Mouse (Mus musculus) right cerebral cortex, postnatal 25 days (tissue): ENCODE results near the gene Mink1.
"Not testable (repeated sequence)": the region's sequence is repeated elsewhere in the genome, so short reads cannot be mapped to it uniquely, and the experiment has no call there.

Source experiments
- DNase-seq: peaks from one replicate; pipeline ENCODE4 v3.0.0; 2022

Mink1 gene

GRCm38 (mm10) chr11:70562287-70562994 lies at the start of gene Mink1:
Gene Mink1, plus strand, starts transcription at chr11:70562881.
- DNase-seq, result peak; percentile 91

DNA sequence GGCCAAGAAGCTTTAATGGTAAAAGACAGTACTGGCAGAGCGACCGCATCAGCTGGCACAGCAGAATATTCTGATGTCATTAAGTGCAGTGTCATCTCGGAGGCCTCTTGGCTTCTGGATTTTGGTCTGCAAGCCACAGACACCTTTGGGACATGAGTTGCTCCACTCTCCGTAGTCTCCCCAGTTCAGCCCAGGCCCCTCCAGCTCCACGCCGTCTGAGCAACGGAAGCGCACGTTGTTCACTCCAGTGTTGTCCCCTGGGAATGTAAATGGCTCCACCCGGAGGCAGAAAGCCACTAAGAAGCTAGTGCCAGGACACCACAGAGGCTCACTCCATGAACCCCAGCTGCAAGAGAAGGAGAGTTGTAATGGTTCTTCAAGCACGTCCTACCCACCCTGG lies 49.2 kb upstream of the Mink1 start:
- DNase-seq, result no peak

DNA sequence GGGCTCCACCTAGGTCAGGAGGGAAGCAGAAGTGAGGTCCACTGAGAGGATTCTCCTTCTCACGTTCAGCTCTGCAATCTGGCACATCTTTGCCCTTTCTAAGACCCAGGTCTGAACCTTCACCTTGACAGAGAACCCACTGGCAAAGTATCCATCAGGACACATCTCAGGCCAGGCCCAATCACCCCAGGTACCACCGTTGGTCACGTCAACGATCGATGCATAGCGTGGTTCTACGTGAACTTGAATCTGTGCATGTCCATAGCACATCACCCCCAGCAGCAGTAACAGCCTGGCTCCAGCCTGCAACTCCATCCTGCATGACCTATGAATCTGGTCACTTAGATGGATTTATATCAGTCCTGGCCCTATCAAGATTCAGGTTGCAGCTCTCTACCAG lies 48.4 kb upstream of the Mink1 start, which contains the start of gene Vmo1:
TSS of gene Vmo1 (minus strand) at position 329 of the 400 bp plus-strand sequence.
- no peak for DNase-seq

DNA sequence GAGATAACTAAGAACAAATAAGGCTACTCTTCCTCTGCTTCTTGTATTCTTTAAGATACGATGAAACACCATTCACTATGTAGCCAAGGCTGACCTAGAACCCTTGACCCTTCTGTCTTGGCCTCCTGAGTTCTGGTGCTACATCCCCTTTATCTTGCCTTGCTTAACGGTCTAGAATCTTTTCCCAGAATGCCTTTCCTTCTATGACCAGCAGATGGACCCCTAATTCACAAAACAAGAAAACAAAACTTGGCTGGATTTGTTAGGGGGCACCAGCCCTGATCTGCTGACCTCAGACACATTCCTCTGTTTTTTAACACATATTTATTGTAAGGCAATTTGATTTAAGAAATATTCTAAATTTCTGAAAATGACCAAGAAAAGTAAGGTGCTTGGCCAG lies 46.3 kb upstream of the Mink1 start:
- no peak for DNase-seq

- DNase-seq, result no peak
Observed at GRCm38 (mm10) chr11:70518436-70518835, 44.2 kb upstream of the Mink1 start.

GRCm38 (mm10) chr11:70518923-70519322 lies 43.8 kb upstream of the Mink1 start, which contains the start of gene Gltpd2:
Gene Gltpd2, plus strand, starts transcription at chr11:70519196.
- no peak for DNase-seq

GRCm38 (mm10) chr11:70520178-70520769 lies 42.4 kb upstream of the Mink1 start:
- DNase-seq, result no peak

DNA sequence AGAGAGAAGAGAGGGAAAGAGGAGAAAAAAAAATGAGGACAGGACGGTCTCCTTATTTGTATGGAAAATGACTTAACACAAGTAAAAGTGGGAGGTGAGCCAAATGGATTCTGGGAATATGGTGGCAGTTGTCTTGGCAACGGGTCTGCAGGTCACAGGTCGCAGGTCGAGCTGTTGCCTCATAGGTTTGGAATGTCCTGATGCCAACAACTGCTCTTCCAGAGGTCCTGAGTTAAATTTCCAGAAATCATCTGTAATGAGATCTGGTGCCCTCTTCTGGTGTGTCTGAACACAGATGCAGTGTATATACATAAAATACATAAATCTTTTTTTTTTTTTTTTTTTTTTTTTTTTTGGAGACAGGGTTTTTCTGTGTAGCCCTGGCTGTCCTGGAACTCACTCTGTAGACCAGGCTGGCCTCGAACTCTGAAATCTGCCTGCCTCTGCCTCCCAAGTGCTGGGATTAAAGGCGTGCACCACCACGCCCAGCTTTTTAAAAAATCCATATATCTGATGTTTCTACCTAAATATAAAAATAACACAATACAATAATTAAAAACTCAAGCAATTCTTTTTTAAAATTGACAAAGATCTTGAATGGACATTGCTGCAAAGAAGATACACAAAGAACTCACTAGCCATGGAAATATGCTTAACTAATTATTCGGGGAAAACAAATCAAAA lies 39.2 kb upstream of the Mink1 start:
- not testable (repeated sequence) for DNase-seq

- DNase-seq, result no peak
Observed at GRCm38 (mm10) chr11:70524782-70525181, 37.9 kb upstream of the Mink1 start.

GRCm38 (mm10) chr11:70525184-70525678 lies 37.5 kb upstream of the Mink1 start, which contains the start of gene Psmb6:
Gene Psmb6, plus strand, starts transcription at chr11:70525367.
- peak; percentile 93 for DNase-seq

GRCm38 (mm10) chr11:70525726-70526125 lies 37.0 kb upstream of the Mink1 start:
- DNase-seq, result no peak

GRCm38 (mm10) chr11:70526211-70526610 lies 36.5 kb upstream of the Mink1 start:
- no peak for DNase-seq

DNA sequence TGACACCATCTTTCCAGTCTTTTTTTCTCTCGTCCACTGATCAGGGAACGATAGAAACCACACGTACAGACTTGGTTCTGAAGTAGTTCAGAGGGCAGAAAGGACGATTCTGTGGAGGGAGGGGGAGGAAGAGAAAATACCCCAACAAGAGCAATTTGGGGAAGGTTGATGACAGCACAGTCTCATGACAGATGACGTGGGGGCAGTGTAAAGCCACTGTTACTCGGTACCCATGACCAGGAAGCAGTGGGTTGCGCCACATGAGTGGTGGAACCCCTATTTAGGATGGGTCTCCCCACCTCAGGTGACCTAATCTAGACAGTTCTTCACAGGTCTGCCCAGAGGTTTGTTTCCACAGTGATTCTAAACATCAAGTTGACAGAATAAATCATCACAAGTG lies 34.1 kb upstream of the Mink1 start:
- DNase-seq, result no peak

- not testable (repeated sequence) for DNase-seq
Observed at GRCm38 (mm10) chr11:70531065-70531464, 31.6 kb upstream of the Mink1 start.

- no peak for DNase-seq
Observed at GRCm38 (mm10) chr11:70532839-70533238, 29.8 kb upstream of the Mink1 start, which contains the start of gene Gm40193. Gene Gm40193, minus strand, starts transcription at chr11:70532939.

DNA sequence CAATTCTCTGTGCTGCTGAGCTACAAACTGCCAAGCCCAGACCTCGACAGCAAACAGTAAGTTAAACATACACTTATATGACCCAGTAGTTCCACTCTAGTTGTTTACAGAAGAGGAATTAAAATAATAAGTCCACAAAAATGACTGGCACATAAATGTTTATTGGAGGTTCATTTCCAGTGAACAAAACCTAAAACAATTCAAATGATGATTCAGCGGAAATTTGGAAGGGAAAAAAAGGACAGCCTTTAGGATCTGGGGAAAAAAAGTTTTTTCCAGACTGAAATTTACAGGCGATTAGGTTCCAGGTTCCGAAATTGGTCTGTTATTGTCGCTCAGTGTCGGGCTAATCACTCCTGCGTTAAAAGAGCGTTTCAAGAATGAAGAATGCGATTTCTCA lies 23.3 kb upstream of the Mink1 start:
- no peak for DNase-seq

DNA sequence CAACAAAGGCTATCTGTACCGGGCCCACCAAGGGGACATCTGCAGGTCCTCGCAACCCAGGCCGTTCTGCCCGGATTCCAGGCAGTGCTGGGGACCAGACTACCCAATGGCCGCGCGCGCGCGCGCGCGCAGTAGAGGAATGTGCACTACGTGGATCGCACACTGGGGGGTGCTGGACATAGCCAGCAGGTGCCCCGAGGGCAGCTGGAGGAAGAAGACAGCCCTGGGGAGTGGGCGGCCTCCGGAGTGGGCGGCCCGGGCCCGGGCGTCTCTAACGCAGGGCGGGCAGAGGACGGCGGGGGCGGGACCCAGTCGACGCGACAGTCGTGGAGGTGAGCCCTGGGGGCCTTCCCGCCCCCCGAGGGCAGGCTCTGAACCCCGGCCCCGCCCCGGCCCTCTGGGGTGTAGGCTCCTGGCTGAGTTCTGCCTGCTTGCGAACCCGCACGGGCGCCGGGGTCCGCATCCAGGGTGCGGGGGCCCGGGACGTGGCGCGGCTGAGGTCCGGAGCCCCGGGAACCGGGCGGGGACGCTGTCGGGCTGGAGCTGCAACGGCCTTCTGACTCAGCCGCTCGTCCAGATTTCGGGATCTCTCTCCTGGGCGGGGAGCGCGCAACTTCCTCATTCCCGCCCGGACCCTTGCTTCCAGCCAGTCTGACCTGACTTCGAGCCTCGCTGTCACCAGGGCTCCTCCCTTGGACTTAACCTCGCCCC lies 22.6 kb upstream of the Mink1 start, which contains the start of gene Pld2:
TSS of gene Pld2 (plus strand) at position 188 of the 711 bp plus-strand sequence.
- peak; percentile 76 for DNase-seq

GRCm38 (mm10) chr11:70540928-70541327 lies 21.8 kb upstream of the Mink1 start:
- no peak for DNase-seq

GRCm38 (mm10) chr11:70541415-70541814 lies 21.3 kb upstream of the Mink1 start:
- no peak for DNase-seq

DNA sequence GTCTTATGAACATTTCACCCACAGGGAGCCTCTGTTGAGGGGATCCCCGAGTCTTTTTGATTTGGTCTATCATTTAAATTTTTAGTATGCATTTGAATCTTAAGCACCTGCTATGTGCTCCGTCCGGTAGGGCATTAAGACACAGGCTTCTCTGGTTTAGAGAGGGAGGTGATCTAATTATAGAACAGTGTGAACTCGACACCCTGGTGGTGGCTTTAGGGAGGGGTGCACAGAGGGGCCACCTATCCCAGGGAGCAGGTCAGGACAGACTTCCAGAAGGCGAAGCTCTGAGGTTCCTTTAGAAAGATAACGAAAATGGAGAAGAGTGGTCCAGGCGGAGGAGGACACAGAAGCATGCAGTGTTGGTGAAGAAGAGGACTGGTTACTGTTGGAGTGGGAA lies 18.2 kb upstream of the Mink1 start:
- no peak for DNase-seq

- no peak for DNase-seq
Observed at GRCm38 (mm10) chr11:70551526-70551925, 11.2 kb upstream of the Mink1 start.

GRCm38 (mm10) chr11:70553940-70554339 lies 8.7 kb upstream of the Mink1 start:
- no peak for DNase-seq

DNA sequence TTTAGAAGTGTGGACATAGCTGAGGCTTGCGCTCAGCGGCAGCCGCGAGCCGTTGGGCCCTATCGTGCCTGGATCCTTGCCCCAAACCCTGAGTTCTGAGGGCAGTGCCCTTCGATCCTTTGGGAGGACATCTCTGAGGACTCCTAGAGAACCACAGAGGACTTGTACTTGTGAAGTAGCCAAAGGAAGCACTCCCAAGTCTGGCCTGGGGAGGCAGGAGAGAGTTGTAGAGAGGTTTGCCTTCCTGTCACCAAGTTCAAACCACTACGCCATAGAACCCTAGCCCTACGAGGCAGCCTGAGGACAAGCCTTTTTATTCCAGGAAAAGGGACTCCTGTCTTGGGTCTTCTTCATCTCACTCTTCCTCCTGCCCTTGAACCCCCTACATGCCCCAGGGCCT lies 5.1 kb upstream of the Mink1 start:
- no peak for DNase-seq
